Mouse (Mus musculus): ENCODE data around the gene Spa17.

The Spa17 gene

GRCm38 (mm10) chr9:37615220-37615619, 1.7 kb upstream of the Spa17 start:
- DNase-seq, result no peak

GRCm38 (mm10) chr9:37614316-37614715, 794 bp upstream of the Spa17 start:
- DNase-seq, result no peak

DNA sequence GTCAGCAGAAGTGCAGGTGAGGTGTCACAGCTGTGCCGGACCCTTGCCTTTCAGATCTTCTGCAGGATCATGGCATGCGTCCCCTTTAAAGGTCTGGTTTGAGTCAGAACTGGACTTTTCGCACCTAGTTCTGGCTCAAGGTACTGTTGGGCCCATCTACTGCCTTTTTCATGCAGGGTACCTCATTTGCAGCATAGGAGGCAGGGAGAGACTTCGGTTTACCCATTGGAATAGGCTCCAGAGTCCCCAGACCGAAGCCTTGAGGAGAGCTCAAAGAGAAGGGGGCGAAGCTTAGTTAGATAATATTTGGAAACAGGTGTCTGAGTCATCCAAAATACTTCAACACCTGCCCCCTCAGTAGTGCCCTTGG, 374 bp upstream of the Spa17 start:
- no peak for DNase-seq

DNA sequence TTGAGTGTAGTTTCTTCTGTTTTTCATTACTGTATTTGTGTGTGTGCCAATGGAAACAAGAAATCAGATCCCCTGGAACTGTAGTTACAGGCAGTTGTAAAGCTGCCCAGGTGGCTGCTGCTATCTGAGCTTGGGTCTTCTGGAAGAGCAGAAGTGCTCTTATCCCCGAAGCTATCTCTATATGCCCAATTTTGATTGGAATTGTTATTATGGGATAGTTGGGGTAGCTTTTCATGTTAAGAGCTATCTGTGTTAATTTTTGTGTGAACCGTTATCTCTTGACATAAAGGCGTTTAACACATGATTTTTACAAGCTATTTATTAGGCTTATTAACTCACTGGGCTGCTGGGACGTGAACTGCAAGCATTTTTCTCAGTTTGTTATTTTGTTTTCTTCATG, 4.0 kb downstream of the Spa17 start:
- DNase-seq, result no peak

GRCm38 (mm10) chr9:37605089-37605488, 8.4 kb downstream of the Spa17 start:
- no peak for DNase-seq

DNA sequence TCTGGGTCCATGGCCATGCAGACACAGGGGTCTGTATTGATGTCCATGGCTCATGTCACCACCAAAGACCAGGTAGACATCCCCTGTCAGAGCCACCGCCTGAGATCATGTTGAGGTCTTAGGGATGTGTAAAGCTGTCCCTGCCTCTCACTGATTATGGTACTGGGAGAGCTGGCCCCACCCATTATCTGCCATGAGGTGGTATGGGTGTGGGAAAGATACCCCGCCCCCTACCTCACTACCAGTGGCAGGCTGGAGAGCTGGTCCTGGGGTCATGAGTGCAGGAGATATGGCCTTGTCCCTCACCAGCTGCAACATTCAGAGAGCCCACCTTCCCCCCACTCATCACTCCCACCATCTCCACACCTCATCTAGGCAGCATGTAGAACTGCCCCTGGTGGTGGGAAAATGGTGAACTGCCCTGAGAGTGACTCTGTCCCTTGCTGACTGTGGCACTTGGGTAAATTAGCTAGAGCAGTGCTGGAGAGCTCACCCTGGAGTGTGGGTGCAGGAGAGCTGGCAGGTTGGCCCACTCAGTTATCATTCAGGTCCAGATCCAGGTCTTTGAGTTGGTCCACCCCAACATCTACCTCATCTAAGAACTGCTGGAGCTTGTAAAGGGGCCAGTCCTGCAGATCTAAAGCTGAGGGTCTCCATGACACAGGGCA, 12.8 kb downstream of the Spa17 start:
- DNase-seq, result no peak

- no peak for DNase-seq
Observed at GRCm38 (mm10) chr9:37598637-37599036, 14.9 kb downstream of the Spa17 start.

DNA sequence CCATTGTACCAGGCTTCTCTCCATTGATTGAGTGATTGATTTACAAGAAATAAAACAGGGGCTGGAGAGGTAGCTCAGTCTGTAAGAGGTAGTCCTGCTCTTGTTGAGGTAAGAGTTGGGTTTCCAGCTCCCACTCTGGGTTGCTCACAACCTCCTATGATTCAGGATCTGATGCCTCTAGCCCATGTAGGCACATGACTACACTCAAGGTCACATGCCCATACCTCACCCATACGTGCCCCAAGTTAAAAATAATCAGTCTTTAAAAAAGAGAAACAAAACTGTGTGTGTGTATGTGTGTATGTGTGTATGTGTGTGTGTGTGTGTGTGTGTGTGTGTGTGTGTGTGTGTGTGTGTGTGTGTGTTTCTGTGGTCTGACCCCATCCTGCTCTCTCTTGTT, 18.0 kb downstream of the Spa17 start:
- DNase-seq, result no peak

DNA sequence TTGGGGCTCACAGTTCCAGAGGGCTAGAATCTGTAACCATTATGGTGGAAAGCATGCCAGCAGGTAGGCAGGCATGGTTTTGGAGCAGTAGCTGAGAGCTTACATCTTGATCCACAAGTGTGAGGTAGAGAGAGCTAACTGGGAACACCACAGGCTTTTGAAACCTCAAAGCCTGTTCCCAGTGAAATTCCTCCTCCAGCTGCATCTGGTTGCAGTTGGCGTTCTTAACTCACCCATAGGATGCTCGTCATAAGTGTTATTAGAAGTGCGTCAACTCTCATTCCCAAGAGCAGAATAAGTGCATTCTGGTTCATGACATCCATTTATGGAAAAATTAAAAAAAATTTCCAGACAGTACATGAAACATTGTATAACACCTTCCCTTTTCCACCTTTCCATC, 19.8 kb downstream of the Spa17 start:
- no peak for DNase-seq

- no peak for DNase-seq
Observed at GRCm38 (mm10) chr9:37592633-37593032, 20.9 kb downstream of the Spa17 start.

GRCm38 (mm10) chr9:37592025-37592424, 21.5 kb downstream of the Spa17 start:
- DNase-seq, result no peak

DNA sequence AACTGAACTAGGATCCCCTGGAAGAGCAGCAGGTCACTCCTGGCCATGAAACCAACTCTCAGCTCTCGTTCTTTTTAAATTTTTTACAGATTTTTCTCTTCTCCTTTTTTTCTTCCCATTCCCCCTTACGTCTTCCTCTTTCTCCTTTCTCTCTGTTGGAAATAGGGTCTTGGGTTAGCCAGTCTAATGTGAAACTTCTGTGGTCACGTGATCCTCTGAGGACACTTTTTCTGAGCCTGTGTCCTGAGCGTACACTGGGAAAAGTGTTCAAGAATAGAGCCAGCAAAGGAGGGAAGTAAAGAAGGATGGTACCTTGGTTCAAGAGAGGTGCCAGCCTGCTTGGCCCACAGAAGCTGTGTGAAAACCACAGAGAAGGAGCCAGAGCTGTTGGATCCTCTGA, 23.1 kb downstream of the Spa17 start:
- DNase-seq, result no peak

GRCm38 (mm10) chr9:37586718-37587117, 26.8 kb downstream of the Spa17 start:
- DNase-seq, result no peak

DNA sequence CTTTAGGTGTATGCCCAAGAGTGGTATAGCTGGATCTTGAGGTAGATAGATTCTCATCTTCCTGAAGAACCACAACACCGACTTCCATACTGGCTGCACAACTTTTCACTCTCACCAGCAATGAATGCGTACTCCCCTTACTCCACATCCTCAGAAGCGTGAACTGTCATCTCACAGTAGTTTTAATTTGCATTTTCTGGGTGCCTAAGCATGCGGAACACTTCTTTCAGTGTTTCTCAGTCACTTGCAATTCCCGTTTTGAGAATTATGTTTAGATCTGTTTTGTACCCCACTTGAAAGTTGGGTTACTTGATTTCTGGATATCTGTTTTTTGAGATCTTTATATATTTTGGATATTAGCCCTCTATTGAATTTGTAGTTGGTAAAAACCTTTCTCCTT, 29.9 kb downstream of the Spa17 start:
- no peak for DNase-seq

DNA sequence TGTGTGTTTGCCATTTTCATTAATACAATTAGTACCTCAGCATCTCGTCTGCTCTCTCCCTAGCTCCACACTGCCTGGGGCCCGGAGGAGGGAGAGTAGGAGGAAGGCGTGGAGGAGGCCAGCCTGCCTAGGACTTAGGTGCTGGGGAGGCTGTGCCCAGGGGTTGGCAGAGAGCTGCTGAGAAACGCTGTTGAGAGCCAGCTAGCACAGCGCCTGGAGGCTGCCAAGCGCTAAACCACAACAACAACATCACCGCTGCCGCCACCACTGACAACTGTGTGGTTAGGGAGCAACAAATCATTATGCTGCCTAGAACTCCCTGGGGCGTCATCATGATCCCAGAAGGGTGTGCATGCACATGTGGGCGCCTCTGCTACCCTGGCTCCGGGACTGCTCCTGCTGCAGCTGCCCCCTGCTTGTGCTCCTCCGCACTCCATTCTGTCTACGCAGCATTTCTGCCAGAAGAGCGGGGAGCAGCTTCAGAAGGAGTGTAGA, 37.0 kb downstream of the Spa17 start:
- no peak for DNase-seq

DNA sequence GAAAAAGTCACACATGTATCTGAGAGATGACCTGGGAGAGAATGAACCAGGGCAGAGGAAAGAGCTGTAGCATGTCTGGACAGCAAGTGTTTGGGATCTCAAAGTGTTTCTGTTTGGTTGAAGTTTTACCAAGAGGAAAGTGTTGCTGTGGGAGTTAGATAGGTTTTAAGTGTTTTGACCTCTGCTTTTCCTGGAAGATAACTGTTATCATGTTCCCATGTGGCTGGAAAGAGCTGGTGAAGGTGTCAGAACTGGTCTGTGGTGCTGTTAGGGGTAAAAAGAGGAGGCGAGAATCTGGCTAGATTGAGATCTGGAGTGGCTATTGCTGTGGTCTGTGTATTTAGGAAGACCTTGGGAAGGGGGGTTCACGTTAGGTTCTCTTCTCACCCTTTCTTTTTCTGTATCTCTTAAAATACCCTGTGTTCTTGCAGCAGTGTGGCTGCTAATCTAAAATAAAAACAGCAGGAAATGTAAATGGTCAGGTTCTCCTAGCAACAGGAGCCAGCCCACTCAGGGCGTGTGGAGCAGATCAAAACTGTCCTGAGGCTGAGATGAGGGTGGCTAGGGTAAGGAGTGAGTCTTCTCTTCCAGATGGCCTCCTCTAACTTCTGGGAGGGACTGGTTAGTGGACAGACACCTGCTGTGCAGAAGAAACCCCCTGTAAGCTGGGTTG, 41.2 kb downstream of the Spa17 start:
- no peak for DNase-seq

GRCm38 (mm10) chr9:37569231-37569835, 44.2 kb downstream of the Spa17 start:
- DNase-seq, result no peak

DNA sequence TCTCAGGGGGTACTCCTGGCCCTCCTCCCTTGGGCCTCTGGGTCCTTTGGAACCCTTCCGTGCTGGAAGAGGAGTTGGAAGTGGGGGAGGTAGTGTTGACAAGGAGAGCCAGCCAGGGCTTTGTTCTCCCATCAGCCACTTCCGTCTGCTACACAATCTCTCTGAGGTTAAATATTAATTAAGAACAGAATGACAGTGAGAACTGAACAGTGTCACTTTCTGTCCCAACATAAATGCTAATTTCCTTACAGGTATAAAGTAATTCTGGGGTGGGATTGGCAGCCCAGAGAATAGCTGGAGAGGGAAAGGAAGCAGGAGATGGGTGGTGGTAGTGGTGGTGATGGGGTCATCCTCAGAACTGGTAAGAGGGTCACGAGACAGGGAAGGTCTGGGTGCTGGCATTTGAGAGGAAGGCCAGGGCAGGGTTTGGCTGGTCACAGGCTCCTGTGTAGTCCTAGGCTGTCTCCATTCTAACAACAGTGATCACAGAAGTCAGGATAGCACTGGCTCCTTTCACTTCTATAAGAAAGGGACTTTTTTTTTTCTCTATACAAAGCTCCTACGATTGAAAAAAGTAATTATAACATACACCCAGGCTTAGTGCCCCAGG, 44.8 kb downstream of the Spa17 start:
- no peak for DNase-seq

DNA sequence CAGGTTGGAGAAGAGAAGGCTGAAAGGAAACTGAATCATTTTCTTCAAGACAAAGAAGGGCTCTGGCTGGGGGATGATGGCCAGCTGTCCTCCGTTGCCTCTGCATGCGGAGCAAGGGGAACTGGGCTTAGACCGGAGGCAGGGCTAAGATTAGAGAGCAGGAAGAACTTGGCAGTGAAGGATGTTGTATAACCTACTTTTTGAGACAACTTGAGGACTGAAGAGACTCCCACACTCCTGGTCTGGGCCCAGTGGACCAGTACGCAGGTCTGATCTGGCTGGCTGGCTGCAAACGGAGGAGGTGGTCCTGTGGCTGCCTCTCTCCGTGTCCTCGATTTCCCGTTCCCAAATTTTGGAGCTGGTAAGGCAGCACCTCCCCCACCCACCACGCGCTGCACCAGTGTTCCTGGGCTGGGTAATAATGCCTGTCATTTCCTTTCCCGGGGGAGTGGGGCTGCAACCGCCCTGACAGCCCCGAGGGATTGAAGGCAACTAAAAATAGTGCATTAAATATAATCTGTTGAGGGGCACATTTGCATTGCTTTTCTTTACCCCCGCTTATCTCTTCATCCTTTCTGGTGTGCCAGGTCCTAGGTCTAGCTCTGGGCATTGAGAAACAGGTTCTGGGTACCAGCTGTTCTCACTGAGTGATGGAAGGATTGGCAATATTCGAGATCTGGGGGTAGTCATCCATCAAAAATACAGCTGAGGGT, 45.5 kb downstream of the Spa17 start:
- DNase-seq, result peak; percentile 27 to 47

GRCm38 (mm10) chr9:37567454-37567853, 46.1 kb downstream of the Spa17 start:
- DNase-seq, result no peak

DNA sequence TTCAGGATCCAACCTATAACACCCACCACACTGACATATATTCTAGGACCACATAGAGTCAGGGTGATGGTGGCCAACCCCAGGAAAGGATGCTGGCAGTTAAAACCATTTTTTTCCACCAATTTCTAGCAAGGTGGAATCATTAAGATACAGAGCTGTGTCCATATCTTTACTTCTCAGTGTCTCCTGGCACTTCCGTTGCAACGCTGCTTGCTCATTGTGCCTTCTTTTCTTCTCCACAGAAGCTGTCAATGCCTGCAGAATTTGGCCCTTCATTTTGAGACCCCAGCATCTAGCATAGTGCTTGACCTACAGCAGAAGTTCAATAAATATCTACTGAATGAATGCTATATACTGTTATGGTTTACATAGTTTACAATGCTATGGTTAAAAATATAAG, 46.5 kb downstream of the Spa17 start:
- no peak for DNase-seq

- DNase-seq, result no peak
Observed at GRCm38 (mm10) chr9:37563805-37564204, 49.7 kb downstream of the Spa17 start.

GRCm38 (mm10) chr9:37560617-37561016, 52.9 kb downstream of the Spa17 start:
- DNase-seq, result no peak

Measured in lung, postnatal 4 days (tissue).